Mouse (Mus musculus) small intestine, adult 2 months (tissue): ENCODE measurements at regions not wholly inside any gene's neighbourhood (a gene's known extent, or its start where the extent isn't known, plus 50 kb on each side); places are given as distances from the start of the nearest gene placed in this dataset.

Source experiments
- CTCF ChIP-seq: fragments of 200-500 bp; IDR thresholded peaks from 2 replicates; pipeline ENCODE4 v1.5.1; 2012; ENCODE audit warnings: low read depth, mild to moderate bottlenecking, control low read depth, inconsistent platforms, low read length, moderate library complexity, mixed read lengths; ENCODE audit not compliant: insufficient replicate concordance, insufficient read length; ENCODE audit errors: extremely low read depth
- POLR2A ChIP-seq: fragments of 200-500 bp; IDR thresholded peaks from 2 replicates; pipeline ENCODE4 v1.6.1; 2012; ENCODE audit warnings: low read depth, mild to moderate bottlenecking, control low read depth, inconsistent platforms, low read length, moderate library complexity

- TF ChIP-seq CTCF, result no peak
- TF ChIP-seq POLR2A, result no peak
Observed at GRCm38 (mm10) chr5:96912781-96913180, 84.7 kb upstream of the Bmp2k start.
